Mouse (Mus musculus) urinary bladder, postnatal 14 days (tissue): ENCODE results near the gene Grm4.
"Not testable (repeated sequence)": the region's sequence is repeated elsewhere in the genome, so short reads cannot be mapped to it uniquely, and the experiment has no call there.

Experiments used
- DNase-seq: peaks from one replicate; pipeline ENCODE4 v3.0.0; 2021; ENCODE audit warnings: low spot score

Grm4 gene

GRCm38 (mm10) chr17:27392918-27393317 is 128.3 kb downstream of the Grm4 start:
- no peak for DNase-seq

GRCm38 (mm10) chr17:27390019-27390418 is 131.2 kb downstream of the Grm4 start:
- no peak for DNase-seq

GRCm38 (mm10) chr17:27389221-27390000 is 131.8 kb downstream of the Grm4 start:
- DNase-seq = no peak

- DNase-seq = no peak
These were observed 134.8 kb downstream of the Grm4 start for GRCm38 (mm10) chr17:27386438-27386837.

GRCm38 (mm10) chr17:27385513-27386261 is 135.5 kb downstream of the Grm4 start:
- DNase-seq = no peak

- no peak for DNase-seq
These were observed 138.3 kb downstream of the Grm4 start for GRCm38 (mm10) chr17:27382916-27383315.

- not testable (repeated sequence) for DNase-seq
These were observed 140.2 kb downstream of the Grm4 start for GRCm38 (mm10) chr17:27380911-27381459.

- no peak for DNase-seq
These were observed 142.2 kb downstream of the Grm4 start for GRCm38 (mm10) chr17:27378977-27379376.

- no peak for DNase-seq
These were observed 144.1 kb downstream of the Grm4 start for GRCm38 (mm10) chr17:27377151-27377550.

- no peak for DNase-seq
These were observed 145.7 kb downstream of the Grm4 start for GRCm38 (mm10) chr17:27375551-27375950.
